Mouse (Mus musculus) lung, postnatal 14 days (tissue): ENCODE data around the gene Npcd.
"Not testable (repeated sequence)": the region's sequence is repeated elsewhere in the genome, so short reads cannot be mapped to it uniquely, and the experiment has no call there.

Source experiments
- DNase-seq: peaks from one replicate; pipeline ENCODE4 v3.0.0; 2021

Gene Npcd

DNA sequence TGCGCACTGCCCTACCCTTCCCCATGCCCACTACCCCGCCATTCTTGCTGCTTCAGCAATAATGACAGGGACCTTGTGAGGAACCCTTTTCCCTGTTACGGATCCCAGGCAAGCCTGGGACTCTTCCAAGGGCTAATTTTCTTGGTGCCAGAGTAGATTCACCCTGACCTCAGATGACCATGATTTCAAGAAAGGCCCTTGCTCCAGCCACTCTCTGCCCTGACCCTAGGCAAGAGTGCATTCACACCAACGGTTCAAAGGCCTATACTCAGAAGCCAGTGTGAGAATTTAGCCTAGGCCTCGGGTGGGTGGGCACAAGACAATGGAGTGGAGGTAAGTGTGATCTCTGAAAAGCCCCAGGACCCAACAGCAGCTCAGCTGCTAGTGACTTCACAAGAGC, 4.6 kb downstream of the Npcd start:
- no peak for DNase-seq

DNA sequence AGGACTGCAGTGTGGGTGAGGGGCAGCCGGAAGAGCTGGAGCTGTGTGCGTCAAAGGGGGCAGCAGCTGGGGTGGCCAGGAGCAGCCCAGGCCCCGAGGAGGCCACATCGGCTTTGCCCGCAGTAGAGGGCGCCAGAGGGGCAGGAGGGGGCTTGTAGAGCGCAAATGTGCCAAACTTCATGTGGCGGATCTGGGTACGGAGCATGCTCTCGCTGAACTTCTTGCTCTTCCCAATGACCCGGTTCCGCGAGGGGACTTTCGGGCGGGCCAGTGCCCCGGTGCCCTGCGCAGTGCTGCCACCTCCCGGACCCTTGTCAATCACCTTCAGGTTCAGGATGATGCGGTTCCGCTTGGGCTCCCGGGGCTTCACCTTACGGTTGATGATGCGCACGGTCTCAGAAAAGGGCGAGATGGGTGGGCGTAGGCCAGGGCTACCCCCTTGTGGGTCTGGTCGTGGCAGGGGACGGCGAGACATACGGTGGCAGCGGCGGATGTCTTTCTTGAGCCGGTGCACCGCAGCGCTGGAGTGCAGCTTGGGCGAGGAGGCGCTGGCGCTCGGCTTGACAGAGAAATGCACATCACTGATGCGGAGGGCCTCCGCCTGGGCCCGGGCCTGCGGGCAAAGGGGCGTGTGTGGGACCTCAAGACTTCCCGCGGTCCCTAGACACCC, 5.5 kb downstream of the Npcd start:
- no peak for DNase-seq

DNA sequence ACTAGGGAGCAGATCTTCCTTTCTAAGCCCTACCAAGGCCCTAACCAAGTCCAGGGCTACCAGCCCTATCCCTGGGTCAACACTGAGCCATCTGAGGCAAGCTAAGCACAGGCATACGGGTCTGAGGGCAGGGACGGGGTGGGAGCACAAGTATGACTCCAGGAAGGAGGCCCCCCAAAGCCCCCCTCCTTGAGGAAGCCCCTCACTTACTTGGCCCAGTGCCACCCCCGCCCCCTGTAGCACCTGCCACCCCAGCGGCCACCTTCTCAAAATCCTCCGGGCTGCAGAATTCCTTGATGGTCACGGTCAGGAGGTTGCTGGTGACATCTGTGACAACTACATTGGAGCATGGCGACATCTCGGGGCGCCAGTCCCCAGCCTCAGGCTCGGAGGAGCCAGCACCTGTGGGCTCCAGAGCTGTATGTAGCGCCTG, 6.2 kb downstream of the Npcd start:
- DNase-seq = no peak

DNA sequence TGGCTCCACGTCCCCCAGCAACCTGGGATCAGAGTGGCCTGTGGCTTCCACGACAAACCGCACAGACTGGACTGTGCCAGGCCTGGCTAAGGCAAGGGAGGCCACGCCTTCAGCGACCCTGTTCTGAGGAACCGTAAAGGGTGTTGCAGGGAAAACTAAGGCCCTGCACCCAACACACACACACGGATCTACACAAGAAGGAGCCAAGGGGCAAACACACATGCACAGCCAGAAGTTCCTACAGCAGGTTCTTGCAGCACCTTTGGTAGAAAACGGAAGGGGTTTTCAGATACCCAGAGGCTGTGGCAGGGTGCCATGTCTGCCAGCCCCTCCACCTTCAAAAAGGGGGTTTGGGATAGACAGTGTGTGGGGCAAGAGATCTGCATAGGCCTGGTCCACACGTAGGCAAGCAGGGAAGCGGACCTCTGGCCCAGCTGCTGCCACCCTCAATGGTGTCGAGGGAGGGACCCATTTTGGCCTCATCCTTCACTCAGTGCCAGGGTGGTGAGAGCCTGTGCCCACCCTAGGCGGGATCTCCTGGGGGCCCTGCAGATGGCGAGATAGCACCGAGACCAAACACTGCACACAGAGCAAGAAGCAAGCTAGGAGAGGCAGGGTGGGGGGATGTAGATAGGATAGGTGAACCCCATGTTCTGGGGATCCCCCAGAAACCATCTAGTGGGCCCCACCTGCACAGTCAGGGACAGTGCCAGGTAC, 6.8 kb downstream of the Npcd start:
- DNase-seq = no peak

DNA sequence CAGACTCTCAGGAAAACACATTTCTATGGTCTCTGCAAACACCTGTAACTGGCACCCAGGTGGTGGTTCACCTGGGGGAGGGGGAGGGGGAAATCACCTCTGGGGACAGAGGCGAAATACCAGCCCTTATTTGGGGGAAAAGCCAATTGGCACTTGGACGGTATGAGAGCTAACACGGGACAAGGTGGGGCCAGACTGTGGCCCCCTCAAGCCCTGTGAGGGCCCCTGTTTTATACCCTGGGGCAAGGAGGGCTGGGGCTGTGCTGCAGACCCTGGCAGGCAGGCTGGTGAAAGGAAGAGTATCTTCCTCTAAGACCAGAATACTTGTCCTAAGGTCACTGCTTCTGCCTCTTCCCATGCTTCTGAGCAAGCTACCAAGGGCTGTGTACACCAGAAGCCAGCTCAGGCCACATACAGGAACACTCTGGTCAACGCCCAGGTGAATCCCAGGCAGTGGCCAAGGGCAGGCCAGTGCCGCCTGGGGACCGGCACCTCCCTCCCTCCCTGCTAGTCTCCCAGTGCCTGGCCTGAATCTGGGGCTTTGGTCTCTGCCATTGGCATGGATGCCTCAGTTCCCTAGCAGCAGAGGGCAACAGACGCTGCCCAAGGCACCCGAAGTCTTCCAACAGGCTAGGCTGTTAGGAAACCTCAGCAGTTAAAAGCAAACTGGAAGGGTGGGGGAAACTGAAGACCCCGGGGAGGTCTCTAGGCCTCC, 7.7 kb downstream of the Npcd start:
- DNase-seq = no peak

DNA sequence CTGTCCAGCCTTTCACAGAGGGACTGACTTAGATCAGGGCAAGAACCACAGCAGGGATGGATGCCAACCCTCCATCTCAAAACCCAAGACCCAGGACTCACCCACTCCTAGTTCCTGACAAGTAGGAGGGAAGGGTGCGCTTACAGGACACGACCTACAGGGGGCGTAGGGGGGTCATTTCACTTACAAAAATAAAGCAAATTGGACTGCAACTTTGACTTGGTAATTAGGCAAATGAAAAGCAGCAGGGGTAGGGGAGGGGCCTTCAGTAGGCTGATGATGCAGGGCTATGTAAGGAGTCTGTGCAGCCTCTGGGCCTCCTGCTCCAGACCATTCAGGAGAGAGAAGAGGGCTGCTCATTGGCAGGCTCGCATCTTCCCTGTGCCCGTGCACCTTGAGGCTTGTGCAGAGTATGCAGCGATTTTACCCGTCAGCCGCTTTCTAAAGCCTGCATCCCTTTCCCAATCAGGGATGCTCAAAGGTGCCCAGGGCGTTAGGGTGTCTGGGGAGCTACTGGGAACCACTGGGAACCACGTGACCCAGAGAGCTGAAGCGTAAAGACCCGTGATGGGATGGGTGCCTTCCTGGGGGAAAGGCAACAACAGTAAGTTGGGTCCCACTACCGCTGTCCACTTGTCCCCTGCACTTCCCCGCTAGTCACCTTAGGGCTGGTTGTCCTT, 8.8 kb downstream of the Npcd start:
- no peak for DNase-seq

DNA sequence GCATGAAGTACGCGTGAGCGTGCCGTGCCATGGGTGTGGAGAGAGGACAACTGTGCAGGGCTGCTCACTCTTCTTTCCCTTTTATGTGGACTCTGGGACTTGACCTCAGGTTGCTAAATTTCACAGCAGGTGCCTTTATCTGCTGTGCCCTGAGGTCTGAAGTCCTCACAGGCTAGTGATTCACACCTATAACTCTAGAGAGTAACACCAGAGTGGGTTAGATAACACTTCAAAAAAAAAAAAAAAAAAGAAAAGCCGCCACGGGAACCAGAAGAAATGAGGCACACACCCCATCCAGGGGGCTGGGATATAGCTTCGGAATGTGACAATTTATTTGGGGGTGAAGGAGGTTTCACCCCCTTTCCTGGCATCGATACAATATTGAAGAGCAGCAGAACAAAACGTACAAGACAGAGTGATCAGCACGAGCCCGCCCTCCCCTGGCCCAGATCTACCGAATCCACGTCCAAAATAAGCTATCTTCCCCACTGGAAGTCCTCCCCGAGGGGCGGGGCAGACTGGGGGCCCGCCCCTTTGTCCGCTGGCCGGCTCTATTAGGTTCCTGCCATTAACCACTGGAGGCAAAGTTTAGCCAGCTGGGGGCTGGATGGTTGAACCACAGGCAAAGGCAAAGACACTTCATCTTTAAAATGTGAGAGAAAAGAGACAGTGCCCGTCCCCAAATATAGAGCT, 10.3 kb downstream of the Npcd start:
- DNase-seq = peak; percentile 63

DNA sequence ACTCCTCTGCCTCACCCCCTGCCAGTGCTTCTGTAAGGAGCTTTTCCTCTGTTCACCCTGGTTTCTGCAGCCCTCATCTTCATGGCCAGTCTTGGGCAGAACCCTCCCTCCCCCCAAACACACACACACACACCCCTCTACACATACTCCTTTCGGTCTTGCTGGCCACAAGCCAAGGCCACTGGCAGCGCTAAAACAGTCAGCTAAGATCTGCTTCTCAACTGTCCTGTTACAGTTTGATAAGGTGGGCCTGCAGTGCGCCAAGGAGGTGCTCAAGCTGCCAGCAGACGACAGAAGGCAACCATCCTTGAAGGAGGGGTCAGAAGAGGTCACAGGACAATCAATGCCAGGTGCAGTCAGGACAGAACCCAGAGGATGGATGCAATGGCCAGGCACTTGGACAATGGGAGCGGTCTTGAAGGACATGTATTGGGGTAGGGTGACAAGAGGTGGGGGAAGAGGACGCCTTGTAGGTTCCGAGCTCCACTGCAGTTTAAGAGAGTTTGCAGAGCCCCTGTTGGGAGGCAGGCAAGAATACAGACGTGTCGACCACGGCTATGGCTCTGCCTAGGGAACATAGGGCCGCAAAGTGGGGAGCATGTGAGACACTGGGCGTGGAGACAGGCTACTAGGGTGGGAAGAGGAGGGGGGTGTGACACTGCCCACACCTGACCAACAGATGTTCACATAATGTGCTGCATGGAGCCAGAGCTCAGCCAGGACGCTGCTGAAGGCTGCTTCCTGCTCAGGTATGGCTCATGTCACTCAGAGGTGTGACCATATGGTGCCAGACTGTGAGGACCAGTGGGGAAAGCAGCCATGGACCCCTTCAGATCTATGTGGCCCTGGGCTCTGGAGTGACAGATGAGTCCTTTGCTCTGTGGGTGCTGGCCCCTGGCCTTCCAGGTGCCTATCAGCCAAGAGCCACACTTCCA, 11.5 kb downstream of the Npcd start:
- DNase-seq = no peak

DNA sequence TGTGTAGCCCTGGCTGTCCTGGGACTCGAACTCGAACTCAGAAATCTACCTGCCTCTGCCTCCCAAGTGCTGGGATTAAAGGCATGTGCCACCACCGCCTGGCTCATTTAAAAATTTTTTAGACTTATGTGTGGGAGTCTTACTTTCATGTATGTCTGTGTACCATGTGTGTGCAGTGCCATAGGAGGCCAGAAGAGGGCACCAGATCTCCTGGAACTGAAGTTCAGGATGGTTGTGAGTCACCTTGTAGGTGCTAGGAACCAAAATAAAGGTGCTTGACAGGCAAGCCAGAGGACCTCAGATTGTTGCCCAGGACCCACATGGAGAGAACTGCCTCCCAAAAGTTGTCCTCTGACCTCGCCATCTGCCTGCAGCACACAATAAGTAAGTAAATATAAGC, 15.7 kb downstream of the Npcd start:
- DNase-seq = no peak

DNA sequence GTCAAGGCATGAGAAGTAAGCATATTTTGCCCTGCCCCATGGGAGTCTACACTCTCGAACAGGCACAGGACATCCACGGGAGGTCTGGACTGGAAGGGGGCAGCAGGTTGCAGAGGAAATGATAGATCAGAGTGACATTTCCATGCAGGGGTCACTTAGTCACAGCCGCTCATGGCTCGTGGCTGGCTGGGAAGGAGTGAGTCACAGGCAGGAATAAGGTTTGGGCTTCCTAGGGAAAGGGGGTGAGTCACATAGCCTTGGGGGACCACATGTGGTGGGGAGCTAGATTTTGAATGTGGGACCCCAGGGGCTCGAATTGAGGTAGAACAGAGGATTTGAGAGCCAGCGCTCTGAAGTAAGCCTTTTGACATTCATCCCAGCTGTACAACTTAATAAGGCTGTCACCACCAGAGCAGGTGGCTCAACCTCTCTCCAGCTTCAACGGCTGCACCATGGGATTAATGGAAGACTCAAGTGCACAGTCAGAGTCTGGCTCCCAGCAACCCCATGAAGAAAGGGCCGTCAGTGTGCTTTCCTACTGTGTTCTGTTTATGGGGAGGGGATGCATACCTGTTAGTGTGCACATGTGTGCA, 20.3 kb downstream of the Npcd start:
- DNase-seq = no peak

DNA sequence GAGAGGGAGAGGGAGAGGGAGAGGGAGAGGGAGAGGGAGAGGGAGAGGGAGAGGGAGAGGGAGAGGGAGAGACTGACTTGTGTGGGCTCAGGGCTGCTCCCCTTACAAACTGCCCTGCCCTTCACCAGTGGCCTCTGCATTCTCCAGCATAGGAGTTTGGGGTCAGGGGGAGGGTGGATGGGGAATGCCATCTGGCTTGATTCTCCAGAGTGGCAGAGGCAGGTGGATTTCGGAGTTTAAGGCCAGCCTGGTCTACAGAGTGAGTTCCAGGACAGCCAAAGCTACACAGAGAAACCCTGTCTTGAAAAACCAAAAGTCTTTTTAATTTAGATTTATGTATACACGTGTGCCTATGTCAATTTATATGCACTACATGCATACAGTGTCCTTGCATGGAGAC, 21.2 kb downstream of the Npcd start:
- DNase-seq = not testable (repeated sequence)

DNA sequence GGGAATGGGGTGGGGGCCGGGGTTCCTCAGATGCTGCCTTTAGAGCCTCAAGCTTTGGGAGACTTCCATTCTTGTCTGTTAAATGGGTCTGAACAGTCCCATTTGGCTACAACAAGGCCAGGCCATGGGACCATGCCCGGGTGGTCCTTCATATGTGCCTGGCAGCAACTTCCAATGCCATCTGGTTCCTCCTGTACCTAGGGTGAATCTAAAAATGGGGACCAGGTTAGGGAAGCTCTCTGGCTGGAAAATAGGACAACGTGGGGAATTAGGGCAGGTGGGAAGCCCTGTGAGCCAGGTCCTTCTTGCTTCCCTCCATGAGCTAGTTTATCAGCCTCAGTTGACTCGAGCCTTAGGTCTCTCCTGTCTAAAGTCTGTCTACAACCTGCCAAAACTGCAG, 23.0 kb downstream of the Npcd start:
- no peak for DNase-seq

DNA sequence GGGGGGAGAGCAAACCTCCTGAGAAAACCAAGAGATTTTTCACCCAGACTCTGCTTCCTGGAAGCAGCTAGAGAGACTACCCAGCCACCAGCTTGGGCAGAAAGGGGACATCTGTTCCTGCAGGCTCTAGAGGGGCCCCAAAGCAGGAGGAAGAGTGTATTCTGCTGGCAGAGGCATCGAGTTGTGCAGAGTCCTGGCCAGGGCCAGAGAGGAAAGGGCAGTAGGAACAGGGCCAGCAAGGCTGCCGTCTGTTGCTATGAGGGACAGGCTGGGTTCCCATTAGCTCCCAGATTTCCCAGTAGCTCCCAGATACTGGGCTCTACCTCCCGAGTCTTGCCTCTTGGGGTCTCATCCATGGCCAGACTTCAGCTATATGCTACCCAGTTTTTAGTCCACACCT, 24.0 kb downstream of the Npcd start:
- no peak for DNase-seq

DNA sequence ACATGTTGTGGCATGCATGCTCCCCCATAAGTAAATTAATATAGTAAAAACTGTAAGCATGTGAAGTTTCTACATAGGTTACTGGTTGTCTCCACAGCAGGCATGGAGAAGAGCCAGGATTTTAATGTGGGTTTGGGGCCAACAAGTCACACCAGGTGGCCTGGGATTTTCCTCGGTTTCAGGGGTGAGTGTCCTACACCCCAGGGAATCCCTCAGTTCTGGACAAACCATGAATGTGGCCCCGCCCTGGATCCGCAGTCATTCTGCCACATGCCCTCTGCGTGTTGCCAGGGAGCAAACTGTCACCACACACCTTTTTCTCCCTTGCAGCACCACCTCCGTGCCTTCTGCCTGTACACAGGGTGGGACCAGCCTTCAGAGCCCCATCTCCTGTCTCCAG, 25.4 kb downstream of the Npcd start:
- no peak for DNase-seq

DNA sequence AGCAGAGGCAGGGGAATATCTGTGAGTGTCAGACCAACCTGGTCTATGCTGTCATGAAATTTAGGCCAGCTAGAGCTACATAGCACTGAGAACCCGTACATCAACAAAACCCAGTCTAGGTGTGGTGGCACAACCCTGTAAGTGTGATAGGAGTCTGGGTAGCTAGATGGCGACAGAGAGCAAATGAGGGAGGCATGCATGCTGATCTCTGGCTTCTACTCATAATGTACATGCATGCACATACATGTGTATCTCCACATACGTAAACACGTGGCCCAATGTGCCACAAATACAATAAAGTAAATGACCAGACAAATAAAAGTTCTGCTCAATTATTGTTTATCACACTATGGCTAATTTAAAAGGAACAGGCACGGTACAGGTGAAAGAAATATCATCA, 25.9 kb downstream of the Npcd start:
- peak; percentile 61 for DNase-seq

DNA sequence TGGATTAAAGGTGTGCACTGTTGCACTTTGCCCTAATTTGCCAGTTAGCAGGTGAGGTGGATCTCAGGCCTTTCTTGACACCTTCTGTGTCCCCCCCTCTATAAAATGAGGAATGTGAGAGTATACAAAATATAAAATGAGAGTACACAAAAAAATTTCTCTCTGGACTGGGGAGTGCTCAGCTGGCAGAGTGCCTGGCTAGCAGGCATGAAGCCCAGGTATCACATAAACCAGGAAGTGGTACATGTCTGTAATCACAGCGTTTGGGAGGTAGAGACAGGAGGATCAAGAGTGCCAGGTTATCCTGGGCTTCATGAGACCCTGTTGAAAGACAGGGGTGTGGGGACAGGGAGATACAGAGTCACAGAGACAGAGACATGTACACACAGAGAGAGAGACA, 27.0 kb downstream of the Npcd start:
- DNase-seq = no peak

DNA sequence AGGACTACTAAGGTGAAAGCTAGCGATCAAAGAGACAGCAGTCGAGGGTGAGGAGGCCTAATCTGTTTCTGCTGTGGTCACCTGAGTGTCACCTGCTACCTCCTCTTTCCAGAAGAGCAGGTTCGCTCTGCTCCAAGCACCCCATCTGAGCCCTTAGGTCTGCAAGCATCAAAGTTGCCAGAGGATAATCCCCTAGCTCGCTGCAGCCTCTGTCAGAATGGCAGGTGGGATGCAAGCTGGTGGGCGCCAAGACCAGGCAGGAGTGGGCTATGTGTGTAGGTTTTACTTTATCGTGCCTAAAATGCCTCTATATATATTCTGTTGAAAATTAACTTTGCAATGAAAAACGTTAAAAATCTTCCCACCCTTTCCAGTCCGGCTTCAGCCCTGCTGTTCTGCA, 28.8 kb downstream of the Npcd start:
- no peak for DNase-seq

DNA sequence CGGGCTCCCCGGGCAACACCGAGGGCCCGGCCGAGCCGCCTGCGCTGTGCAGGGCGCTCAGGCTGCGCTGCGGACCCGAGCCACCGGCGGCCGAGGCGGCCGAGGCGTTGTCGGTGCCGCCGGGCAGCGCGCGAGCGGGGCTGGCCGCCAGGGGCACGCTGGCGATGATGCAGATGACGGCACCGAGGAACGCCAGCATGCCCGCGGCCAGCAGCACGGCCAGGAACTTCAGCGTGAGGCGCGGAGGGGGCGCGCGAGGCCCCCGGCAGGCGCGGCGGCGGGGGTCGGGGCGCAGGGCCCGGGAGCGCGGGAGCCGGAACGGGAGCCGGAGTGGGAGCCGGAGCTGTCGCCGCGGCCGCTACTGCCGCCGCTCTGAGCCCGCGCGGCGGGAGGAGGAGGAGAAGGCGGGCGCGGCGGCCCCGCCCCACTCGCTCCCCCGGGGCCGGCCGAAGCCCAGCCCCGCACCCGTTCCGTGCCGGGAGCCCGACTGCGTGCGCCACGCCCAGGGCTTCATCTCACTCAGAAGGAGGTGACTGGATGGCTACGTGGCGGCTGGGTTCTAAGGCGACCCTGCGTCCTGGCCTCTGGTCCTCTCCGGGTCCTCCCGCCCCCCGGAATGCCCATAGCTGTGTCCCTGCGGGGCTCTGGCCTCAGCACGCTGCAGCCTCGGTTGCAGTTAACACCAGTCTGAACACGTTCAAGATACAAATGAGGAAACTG, 29.5 kb downstream of the Npcd start, which contains the start of gene Nptxr:
Nptxr (minus strand) TSS at position 415 of the 720 bp plus-strand sequence.
- DNase-seq = peak; percentile 43

DNA sequence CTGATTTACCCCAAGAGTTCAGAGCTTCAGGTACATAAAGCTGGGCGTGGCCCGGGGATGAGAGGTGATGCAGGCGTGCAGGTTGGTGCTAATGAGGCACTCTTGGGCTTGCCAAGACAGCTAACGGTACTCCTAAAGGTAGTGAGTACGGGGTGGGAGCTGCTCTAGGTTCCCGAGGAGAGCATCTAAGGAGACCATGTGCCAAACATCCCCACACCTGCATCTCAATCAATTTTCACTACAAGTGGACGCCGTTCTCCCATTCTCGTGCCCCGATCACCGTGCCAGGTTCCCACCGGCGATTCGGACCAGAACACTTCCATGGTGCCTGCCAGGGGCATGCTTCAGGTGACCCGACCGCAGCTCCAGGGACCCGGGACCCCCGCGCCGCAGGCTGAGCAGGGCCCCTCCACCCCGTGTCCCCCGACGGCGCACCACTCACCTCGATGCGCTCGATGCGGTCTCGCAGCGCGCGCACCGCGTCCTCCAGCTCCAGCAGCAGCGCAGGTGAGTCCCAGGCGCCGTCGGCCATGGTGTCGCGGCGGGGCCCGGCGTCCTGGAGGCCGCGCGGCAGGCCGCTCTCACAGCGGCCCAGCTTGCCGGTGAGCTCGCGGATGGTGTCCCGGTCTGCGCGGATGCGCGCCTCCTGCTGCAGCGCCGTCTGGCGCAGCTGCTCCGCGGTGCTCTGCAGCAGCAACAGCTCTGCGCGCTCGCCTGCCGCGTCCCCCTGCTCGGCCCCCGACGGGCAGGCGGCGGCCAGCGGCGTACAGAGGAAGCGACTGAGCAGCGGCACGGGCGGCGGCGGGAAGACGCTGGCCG, 30.3 kb downstream of the Npcd start:
- no peak for DNase-seq

DNA sequence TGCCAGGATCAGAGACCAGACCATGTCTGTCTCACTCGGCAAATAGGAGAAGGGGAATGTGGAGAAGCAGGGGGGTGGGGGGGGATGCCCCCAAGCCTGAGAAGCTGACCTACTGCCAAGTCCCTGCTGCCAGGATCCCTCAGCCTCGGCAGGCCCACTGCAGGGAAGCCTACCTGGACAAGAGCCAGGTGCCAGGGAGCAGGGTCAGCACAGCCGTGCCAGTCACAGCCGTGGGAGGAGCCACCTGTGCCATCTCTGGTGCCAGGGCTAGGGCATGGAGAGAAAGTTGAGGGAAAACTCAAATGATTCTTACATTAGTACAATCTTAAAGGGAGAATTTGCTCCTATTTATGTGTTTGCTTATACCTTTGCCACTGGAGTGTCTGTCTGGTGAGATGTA, 31.7 kb downstream of the Npcd start:
- DNase-seq = no peak
